Mouse (Mus musculus) pancreas, adult 10 weeks (tissue): ENCODE measurements around the gene Zfp46. TPM values are rescaled to one million over a fixed set of nuclear protein-coding genes. Genes with fewer than 3 reads are reported as not detected.

Experiments
- polyA plus RNA-seq: library from polyadenylated mRNA; stranded (reverse); fragments of 350-450 nt; fragmentation: Illumina TruSeq; extraction: RNeasy Lipid Tissue Mini Kit (QIAGEN cat#74804); gene quantifications from one replicate; pipeline ENCODE4 v1.2.3, GENCODE M21; 2015; ENCODE audit warnings: low read depth, low replicate concordance; ENCODE audit not compliant: insufficient read depth

The Zfp46 gene
- polyA plus RNA-seq = 2.1 TPM

DNA sequence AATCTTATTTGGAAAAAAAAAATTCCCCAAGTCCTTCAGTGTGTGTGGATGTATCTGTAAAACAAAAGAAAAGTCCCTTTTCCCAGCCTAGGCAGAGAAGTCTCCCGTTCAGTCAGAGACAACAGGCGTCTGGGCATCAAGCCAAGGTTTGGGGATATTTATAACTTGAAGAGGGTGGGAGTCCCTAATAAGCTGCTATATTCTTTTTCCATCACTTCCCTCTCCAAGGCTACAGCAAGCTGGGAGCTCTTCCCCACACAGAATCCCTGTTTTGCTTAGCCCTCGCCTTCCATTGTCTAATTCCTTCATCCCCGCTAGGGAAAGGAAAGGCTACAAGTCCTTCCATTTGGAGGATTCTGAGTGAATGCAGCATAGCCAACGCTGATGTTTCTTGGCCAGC lies at the start of gene Zfp46:
Gene Zfp46, plus strand, starts transcription at position 229 of the 400 bp plus-strand sequence.

DNA sequence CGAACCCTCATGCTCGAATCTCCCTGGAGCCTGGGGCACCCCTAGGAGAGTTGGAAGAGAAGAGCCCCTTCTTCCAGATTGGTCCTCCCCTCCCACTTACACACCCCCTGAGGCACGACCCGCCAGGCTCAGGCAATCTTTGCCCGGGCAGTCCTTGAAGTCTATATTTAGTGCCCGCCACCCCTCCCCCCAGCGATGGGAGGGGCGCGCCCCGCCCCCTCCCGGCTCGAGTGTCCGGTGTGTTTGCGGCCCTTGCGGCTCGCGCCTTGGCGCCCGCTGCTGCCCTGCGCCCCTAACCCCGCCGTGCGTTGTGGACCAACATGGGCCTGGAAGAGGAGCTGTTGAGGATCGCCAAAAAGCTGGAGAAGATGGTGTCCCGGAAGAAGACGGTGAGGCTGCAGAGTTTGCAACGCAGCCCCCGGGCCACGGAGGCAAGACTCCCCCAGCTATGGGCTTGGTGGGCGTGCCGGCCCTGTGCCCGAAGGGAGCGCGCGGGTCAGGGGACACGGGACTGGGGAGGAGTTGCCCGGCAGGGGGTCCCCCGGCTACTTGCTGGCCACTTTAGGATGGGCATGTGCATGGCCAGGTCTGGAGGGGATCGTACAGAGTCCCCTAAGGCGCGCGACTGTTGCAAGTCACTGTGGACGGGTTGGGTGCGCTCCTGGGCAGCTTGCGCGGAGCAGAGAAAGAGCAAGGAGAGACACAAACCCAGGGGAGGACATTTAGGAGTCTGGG lies 36.6 kb upstream of the Zfp46 start, which contains the start of gene Tcea3:
Gene Tcea3, plus strand, starts transcription at position 1 of the 735 bp plus-strand sequence.

GRCm38 (mm10) chr4:136310229-136311041 lies 26.0 kb downstream of the Zfp46 start, which contains the start of gene Hnrnpr:
Hnrnpr (plus strand) TSS chr4:136310942.

Other genes starting within 250 kb of the Zfp46 start
- 367 TPM for gene Rpl11, start 231.3 kb upstream of the Zfp46 start, polyA plus RNA-seq
- 40.0 TPM for gene Id3, start 141.2 kb upstream of the Zfp46 start, polyA plus RNA-seq
- 0.87 TPM for gene E2f2, start 112.3 kb upstream of the Zfp46 start, polyA plus RNA-seq
- 5.5 TPM for gene Asap3, start 78.3 kb upstream of the Zfp46 start, polyA plus RNA-seq
- 8.2 TPM for gene Tcea3, start 37.0 kb upstream of the Zfp46 start, polyA plus RNA-seq
- gene Hnrnpr, start 26.3 kb downstream of the Zfp46 start, polyA plus RNA-seq = 15.1 TPM
- gene Htr1d, start 138.8 kb downstream of the Zfp46 start, polyA plus RNA-seq = not detected
- gene 6030445D17Rik, start 177.6 kb downstream of the Zfp46 start, polyA plus RNA-seq = not detected
- gene Luzp1, start 185.1 kb downstream of the Zfp46 start, polyA plus RNA-seq = 6.9 TPM